Mouse (Mus musculus): ENCODE measurements at regions not wholly inside any gene's neighbourhood (a gene's known extent, or its start where the extent isn't known, plus 50 kb on each side); places are given as distances from the start of the nearest gene placed in this dataset.

DNA sequence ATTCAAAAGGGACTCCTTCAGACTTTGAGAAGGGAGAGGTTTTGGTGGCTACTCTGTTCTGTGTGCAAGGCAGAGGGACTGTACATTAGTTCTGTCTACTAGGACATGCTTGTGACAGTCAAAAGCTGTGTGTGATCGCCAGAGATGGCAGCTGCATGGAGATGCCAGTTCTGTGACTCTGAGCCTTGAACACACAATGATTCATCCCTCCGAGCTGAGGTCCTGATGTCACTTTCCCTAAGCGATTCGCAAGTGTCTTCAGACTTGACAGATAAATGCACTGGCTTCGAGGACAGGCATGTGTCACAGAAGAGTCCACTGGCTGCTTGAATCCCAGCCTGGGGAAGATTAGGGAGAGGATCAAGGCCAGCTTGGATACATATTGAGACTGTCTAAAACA lies 218.8 kb downstream of the Gadd45g start:
- TF ChIP-seq CTCF (IDR thresholded peaks at IDR 0.05; ENCODE audit: low read depth), result no peak
- TF ChIP-seq EP300 (optimal IDR thresholded peaks at IDR 0.05), result no peak
